17 mouse cellular contexts compared by ENCODE assay signal in the genomic region with DNA sequence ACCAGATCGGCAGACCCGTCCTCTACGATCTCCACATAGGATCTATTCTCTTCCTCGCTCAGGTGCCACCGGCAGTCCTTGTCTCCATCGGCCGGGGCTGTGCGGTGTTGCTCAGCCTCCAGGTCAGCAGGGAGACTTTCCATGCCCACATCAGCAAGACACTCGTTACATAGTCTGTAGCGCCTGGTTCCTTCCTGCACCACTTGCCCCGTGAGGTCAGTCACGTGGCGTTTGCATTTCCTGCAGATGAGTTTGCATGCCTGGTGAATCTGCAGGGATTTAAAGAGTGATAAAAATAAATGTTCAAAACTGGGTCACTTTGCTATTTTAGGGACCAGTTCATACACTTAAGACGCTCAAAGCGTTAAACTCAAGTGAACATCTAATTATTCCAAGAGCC. TPM values are rescaled to one million over a fixed set of nuclear protein-coding genes. Genes with fewer than 3 reads are reported as not detected.
DNase-seq lines count a peak whose midpoint lies in the region; ATAC-seq lines count a peak whose summit lies in the region.
"Had no signal": no experiment of that assay in that cellular context is flagged by ENCODE, and none has a peak within 500 bp of the region (broad histone marks: within the 10 kb centered on the region; RNA-seq: fewer than 3 reads in every experiment).

No protein-coding gene starts in this region.

- no peak overlapping the region for H3K9ac ChIP-seq in forebrain, embryonic 14.5 days (ENCODE audit: low read length)
- H3K9ac ChIP-seq: forebrain, embryonic 12.5 days; heart, embryonic 13.5 days; liver, embryonic 15.5 days had no signal

- peak; percentile 25 for DNase-seq in heart, adult 8-10 months (ENCODE audit: low spot score)
- DNase-seq in heart, postnatal 4 days, result no peak
- peak; percentile 20 for DNase-seq in right cerebral cortex, adult 18-20 months
- no peak for DNase-seq in right cerebral cortex, postnatal 14 days
- DNase-seq in A20 (ENCODE audit: low read depth, low spot score), result peak; percentile 54
- no peak for DNase-seq in layer of hippocampus, postnatal 10 days (ENCODE audit: low spot score in 2 of 2)
- DNase-seq in forebrain, embryonic 14.5 days (ENCODE audit: low spot score), result no peak
- DNase-seq: cerebellum, adult 11 months; cerebellum, postnatal 25 days; gastrocnemius, postnatal 36 days; heart, postnatal 36 days; lung, postnatal 10 days had no signal

- WGBS in forebrain, embryonic 14.5 days, result 85% methylated on average over 15 of the region's 15 CpGs

- no peak overlapping the region for H3K4me3 ChIP-seq in forebrain, embryonic 14.5 days (ENCODE audit: low read depth, low read length)
- H3K4me3 ChIP-seq: forebrain, embryonic 12.5 days; heart, embryonic 13.5 days; liver, embryonic 15.5 days had no signal

- H3K27me3 ChIP-seq in forebrain, embryonic 14.5 days (replicated peaks; ENCODE audit: control insufficient read depth, insufficient read depth, low read length), result no peaks in the 10 kb centered on the region
- H3K27me3 ChIP-seq: forebrain, embryonic 12.5 days; heart, embryonic 13.5 days; liver, embryonic 15.5 days had no signal

- no peaks in the 10 kb centered on the region for H3K4me1 ChIP-seq in forebrain, embryonic 14.5 days (ENCODE audit: control insufficient read depth, insufficient read depth, low read length)
- H3K4me1 ChIP-seq: forebrain, embryonic 12.5 days; heart, embryonic 13.5 days had no signal

- no peak overlapping the region for H3K4me2 ChIP-seq in forebrain, embryonic 14.5 days (ENCODE audit: low read length)
- H3K4me2 ChIP-seq: forebrain, embryonic 12.5 days; heart, embryonic 13.5 days; liver, embryonic 15.5 days had no signal

- H3K36me3 ChIP-seq in forebrain, embryonic 14.5 days (ENCODE audit: control insufficient read depth, insufficient read depth, low read length), result peaks cover 44% of the 10 kb centered on the region
- H3K36me3 ChIP-seq: liver, embryonic 15.5 days had no signal

- 0 out of 2 replicates have a peak, but pooled peaks have one; percentile 20 for ATAC-seq in granulocyte monocyte progenitor cell, adult 5-6 weeks (replicated peaks; ENCODE audit: poor library complexity, severe bottlenecking)
- ATAC-seq in forebrain, embryonic 14.5 days, result no peak

- H3K27ac ChIP-seq in forebrain, embryonic 14.5 days (ENCODE audit: low read depth, low read length), result no peak overlapping the region
- H3K27ac ChIP-seq: forebrain, embryonic 12.5 days; heart, embryonic 13.5 days; kidney, postnatal 0 days; liver, embryonic 15.5 days had no signal

- no peaks in the 10 kb centered on the region for H3K9me3 ChIP-seq in forebrain, embryonic 14.5 days (replicated peaks; ENCODE audit: control insufficient read depth, low read length)
- H3K9me3 ChIP-seq: forebrain, embryonic 12.5 days; heart, embryonic 13.5 days; liver, embryonic 15.5 days had no signal

RNA-seq across cellular contexts. Expression of gene Zbtb8os, which starts 18.7 kb away (rescaled TPM):
- 10 to 100 TPM; 20.6 to 30.7 (median 27.4) TPM for total RNA-seq in heart, adult 8-10 months (2022)
- total RNA-seq in heart, postnatal 4 days (2021), result 10 to 100 TPM; 20.6 to 22.2 TPM
- 87.7 and 90.3 TPM in 2 replicates for total RNA-seq in granulocyte monocyte progenitor cell, adult 5-6 weeks (2014; fragmentation: Nextera tagmentation)
- total RNA-seq in granulocyte monocyte progenitor cell, adult 5-6 weeks (2017), result 67.3 and 124 TPM in 2 replicates
- total RNA-seq in layer of hippocampus, postnatal 10 days (2021), result 10 to 100 TPM; 26.9 to 30.2 TPM
- 27.7 and 37.1 TPM in 2 replicates for polyA plus RNA-seq in forebrain, embryonic 14.5 days (2014; fragmentation: Nextera tagmentation; extraction: Ambion mirVana)

RNA-seq across cellular contexts. Expression of gene Rbbp4, which starts 19.1 kb away (rescaled TPM):
- 10 to 100 TPM; 57.2 to 73.7 (median 65.6) TPM for total RNA-seq in heart, adult 8-10 months (2022)
- total RNA-seq in heart, postnatal 4 days (2021), result 100 to 1,000 TPM; 195 to 199 TPM
- 160 and 220 TPM in 2 replicates for total RNA-seq in granulocyte monocyte progenitor cell, adult 5-6 weeks (2014; fragmentation: Nextera tagmentation)
- total RNA-seq in granulocyte monocyte progenitor cell, adult 5-6 weeks (2017), result 133 and 136 TPM in 2 replicates
- 100 to 1,000 TPM; 124 to 139 TPM for total RNA-seq in layer of hippocampus, postnatal 10 days (2021)
- 428 and 447 TPM in 2 replicates for polyA plus RNA-seq in forebrain, embryonic 14.5 days (2014; fragmentation: Nextera tagmentation; extraction: Ambion mirVana)

RNA-seq across cellular contexts. Expression of gene Zbtb8a, which starts 23.7 kb away (rescaled TPM):
- total RNA-seq in heart, adult 8-10 months (2022), result 1 to 10 TPM; 2.1 to 3.7 (median 3.1) TPM
- total RNA-seq in heart, postnatal 4 days (2021), result 1 to 10 TPM; 8.7 to 9.0 TPM
- total RNA-seq in granulocyte monocyte progenitor cell, adult 5-6 weeks (2014; fragmentation: Nextera tagmentation), result 0.30 and 5.4 TPM in 2 replicates
- total RNA-seq in granulocyte monocyte progenitor cell, adult 5-6 weeks (2017), result 6.9 and 7.6 TPM in 2 replicates
- 1 to 10 TPM; 7.8 to 8.0 TPM for total RNA-seq in layer of hippocampus, postnatal 10 days (2021)
- polyA plus RNA-seq in forebrain, embryonic 14.5 days (2014; fragmentation: Nextera tagmentation; extraction: Ambion mirVana), result 5.8 and 6.6 TPM in 2 replicates

Comparison
In these comparisons a context has a peak if more than half of its experiments do, and no peak if none do; other contexts are left out.
1. DNase-seq: peak in heart, adult 8-10 months (single experiment), right cerebral cortex, adult 18-20 months (single experiment) and A20 (single experiment); none in heart, postnatal 4 days (single experiment), right cerebral cortex, postnatal 14 days (single experiment), layer of hippocampus, postnatal 10 days (0 of 2) and forebrain, embryonic 14.5 days (single experiment).